Mouse (Mus musculus): ENCODE data around the gene Gm49369.

DNA sequence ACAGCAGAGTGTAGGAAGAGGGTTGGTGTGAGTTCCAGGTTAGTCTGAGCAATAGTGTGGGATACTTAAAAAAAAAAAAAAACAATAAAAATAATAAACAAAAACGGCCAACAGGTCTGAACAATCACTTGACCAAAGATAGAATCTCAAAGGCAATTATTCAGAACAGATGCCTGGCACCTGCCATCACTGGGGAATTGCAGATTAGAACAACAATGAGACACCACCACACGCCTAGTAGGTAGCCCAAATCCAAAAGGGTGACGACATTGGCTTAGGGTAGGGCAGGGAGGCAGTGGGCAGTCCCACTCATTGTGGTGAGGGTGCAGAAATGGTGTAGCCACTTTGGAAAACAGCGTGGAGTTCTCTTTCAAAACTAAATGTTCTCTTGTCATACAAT is 9.1 kb upstream of the Gm49369 start:
- TF ChIP-seq POLR2A (IDR thresholded peaks at IDR 0.05; ENCODE audit: low read depth, low read length) = no peak
- no peak for TF ChIP-seq CTCF (conservative IDR thresholded peaks at IDR 0.05 in 1 of 2, IDR thresholded peaks at IDR 0.05 in 1 of 2; ENCODE audit: low read depth in 2 of 2, low read length in 2 of 2)
- no peak for TF ChIP-seq CHD2 (IDR thresholded peaks at IDR 0.05; ENCODE audit: low read length)
- no peak for TF ChIP-seq MAX (IDR thresholded peaks at IDR 0.05; ENCODE audit: low read length)
- TF ChIP-seq NELFE (IDR thresholded peaks at IDR 0.05; ENCODE audit: low read depth, low read length) = no peak
- no peak for TF ChIP-seq POLR2AphosphoS2 (IDR thresholded peaks at IDR 0.05; ENCODE audit: low read depth, low read length)
- no peak for TF ChIP-seq BHLHE40 (IDR thresholded peaks at IDR 0.05; ENCODE audit: low read depth, low read length)
- TF ChIP-seq ZMIZ1 (IDR thresholded peaks at IDR 0.05; ENCODE audit: low read depth, low read length) = no peak
- TF ChIP-seq GABPA (IDR thresholded peaks at IDR 0.05; ENCODE audit: insufficient replicate concordance, low read depth, low read length) = no peak
- TF ChIP-seq ZNF384 (IDR thresholded peaks at IDR 0.05; ENCODE audit: low read depth, low read length) = no peak

Data from CH12.LX (cell line).